Mouse (Mus musculus) testis, adult 2 months (tissue): Measurements from ENCODE around the gene Nxf3.

Source experiments
- CTCF ChIP-seq: fragments of 200-500 bp; IDR thresholded peaks from 2 replicates; pipeline ENCODE4 v1.5.1; 2012; ENCODE audit warnings: low read depth, mild to moderate bottlenecking, inconsistent platforms, low read length, moderate library complexity; ENCODE audit not compliant: control insufficient read depth, insufficient read depth, insufficient replicate concordance
- POLR2A ChIP-seq: fragments of 200-500 bp; IDR thresholded peaks from 2 replicates; pipeline ENCODE4 v1.6.1; 2012; ENCODE audit warnings: low read depth, mild to moderate bottlenecking, inconsistent platforms, low read length, moderate library complexity; ENCODE audit not compliant: control insufficient read depth

DNA sequence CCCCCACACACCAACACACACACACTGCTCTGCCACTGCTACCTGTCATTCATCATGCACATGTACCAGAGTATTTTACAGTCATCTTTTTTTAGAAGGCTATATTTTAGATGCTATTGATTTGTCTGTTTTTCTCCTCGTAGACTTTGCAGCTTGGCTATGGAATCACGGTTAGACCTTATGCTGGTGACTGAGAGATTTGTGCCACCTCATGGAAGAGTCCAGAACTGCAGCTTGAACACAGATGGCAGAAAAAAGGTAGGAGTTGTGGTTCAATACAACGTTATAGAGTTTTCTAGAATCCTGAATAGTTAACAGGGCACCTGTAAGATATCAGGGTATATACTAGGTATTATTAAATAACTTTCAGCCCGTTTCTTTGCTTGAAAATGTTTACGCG is 22.9 kb upstream of the Nxf3 start:
- TF ChIP-seq CTCF (no peak), POLR2A (no peak)
